Mouse (Mus musculus) C3H10T1/2 (cell line): ENCODE results near the gene Pdk4. TPM values are rescaled to one million over a fixed set of nuclear protein-coding genes. Genes with fewer than 3 reads are reported as not detected.

Experiments
- polyA plus RNA-seq, 2 experiments: library from polyadenylated mRNA; unstranded; fragments of >200 nt; fragmentation: generic; extraction: Trizol; gene quantifications; one replicate each; pipeline ENCODE4 v1.2.1; 2012; ENCODE audit warnings: missing spikeins in 2 of 2

Gene Pdk4
- polyA plus RNA-seq = 1 to 10 TPM in 1 of 2 experiments, under 1 TPM in 1; 0.74 to 8.2 TPM

DNA sequence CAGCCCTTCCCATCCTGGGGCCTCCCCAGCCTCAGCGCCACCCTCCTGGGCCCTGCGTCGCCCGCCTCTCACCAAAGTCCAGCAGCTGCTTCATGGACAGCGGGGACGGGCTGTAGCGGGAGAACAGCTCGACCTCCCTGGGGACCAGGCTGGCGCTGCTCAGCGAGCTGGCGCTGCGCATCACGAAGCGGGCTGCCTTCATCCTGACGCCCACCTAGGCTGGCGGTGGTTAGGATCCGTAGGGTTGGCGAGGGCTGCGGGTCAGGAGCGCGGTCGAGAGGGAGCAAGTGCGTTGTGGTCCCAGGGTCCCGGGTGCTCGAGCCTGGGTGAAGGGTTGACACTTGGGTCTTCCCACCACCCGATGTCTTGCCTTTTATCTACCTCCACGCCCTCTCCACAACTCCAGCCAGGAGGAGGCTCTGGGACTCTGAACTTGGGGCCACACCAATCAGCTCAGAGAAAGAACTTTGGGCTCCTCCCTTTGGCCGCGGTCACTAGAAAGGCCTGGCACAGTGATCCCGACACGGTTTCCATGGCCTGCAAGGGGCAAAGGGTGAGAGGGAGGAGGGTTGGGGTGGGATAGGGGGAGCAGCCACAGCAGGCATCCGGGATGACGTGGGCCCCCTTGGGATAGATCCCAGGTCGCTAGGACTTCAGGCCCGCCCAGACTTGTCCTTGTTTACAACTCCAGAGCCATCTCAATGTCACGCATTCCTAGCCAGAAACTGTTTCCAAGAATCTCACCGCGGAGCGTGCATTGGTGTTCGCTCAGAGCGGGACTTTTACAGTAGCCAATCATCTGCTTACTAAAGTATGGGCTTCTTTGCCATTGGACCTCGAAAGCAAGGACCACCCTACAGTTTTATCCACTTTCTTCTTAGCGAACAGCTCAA, at the start of gene Pdk4:
TSS of gene Pdk4 (minus strand) at position 349 of the 893 bp plus-strand sequence.

Other genes starting within 250 kb of the Pdk4 start
- gene Pon3, start 240.0 kb downstream of the Pdk4 start, polyA plus RNA-seq = under 1 TPM; 0.12 to 0.47 TPM
- 1 to 10 TPM in 1 of 2 experiments, under 1 TPM in 1; 0.11 to 1.1 TPM for gene Pon2, start 197.9 kb downstream of the Pdk4 start, polyA plus RNA-seq
- gene Asb4, start 112.9 kb downstream of the Pdk4 start, polyA plus RNA-seq = under 1 TPM; 0.01 to 0.06 TPM
- gene Dync1i1, start 229.3 kb upstream of the Pdk4 start, polyA plus RNA-seq = not detected